Mouse (Mus musculus) midbrain, embryonic 13.5 days (tissue): ENCODE measurements around the gene St6galnac4. TPM values are rescaled to one million over a fixed set of nuclear protein-coding genes. Genes with fewer than 3 reads are reported as not detected.

Experiments used
- ATAC-seq: fragments of 200-750 bp; cut with Nextera tagmentation; 2 replicates; pipeline ENCODE4 v1.8.0; 2017; ENCODE audit warnings: mild to moderate bottlenecking, moderate TSS enrichment, moderate library complexity
- H3K27ac ChIP-seq: fragments of 300-500 bp; sonication (generic); 2 replicates; pipeline ENCODE4 v1.5.1; 2015; ENCODE audit warnings: inconsistent platforms, mild to moderate bottlenecking, moderate library complexity
- H3K27me3 ChIP-seq: fragments of 300-500 bp; sonication (generic); 2 replicates; pipeline ENCODE4 v1.6.1; 2015; ENCODE audit warnings: mild to moderate bottlenecking, inconsistent platforms
- H3K36me3 ChIP-seq: fragments of 300-500 bp; sonication (generic); 2 replicates; pipeline ENCODE4 v1.6.1; 2015; ENCODE audit warnings: mild to moderate bottlenecking, inconsistent platforms
- H3K4me1 ChIP-seq: fragments of 300-500 bp; sonication (generic); replicated peaks from 2 replicates; pipeline ENCODE4 v1.6.1; 2015; ENCODE audit warnings: inconsistent platforms
- H3K4me2 ChIP-seq: fragments of 300-500 bp; sonication (generic); replicated peaks from 2 replicates; pipeline ENCODE4 v1.6.1; 2015; ENCODE audit warnings: moderate library complexity, mild to moderate bottlenecking, inconsistent platforms
- H3K4me3 ChIP-seq: fragments of 300-500 bp; sonication (generic); replicated peaks from 2 replicates; pipeline ENCODE4 v1.5.1; 2015; ENCODE audit warnings: mild to moderate bottlenecking, inconsistent platforms
- H3K9ac ChIP-seq: fragments of 300-500 bp; sonication (generic); replicated peaks from 2 replicates; pipeline ENCODE4 v1.6.1; 2015; ENCODE audit warnings: mild to moderate bottlenecking, inconsistent platforms
- H3K9me3 ChIP-seq: fragments of 300-500 bp; sonication (generic); 2 replicates; pipeline ENCODE4 v1.6.1; 2016; ENCODE audit warnings: mild to moderate bottlenecking, inconsistent platforms
- WGBS: fragments of 180-500 bp; shearing (Covaris S2); methylation state at CpG from one replicate; pipeline ENCODE4 v1.1.7; 2015; 5-methylcytosine and 5-hydroxymethylcytosine counted together
- polyA plus RNA-seq: library from polyadenylated mRNA; unstranded; fragments of >200 nt; fragmentation: Nextera tagmentation; extraction: Ambion mirVana; gene quantifications from 2 replicates; pipeline ENCODE4 v1.2.1, GENCODE M21; 2015

St6galnac4 gene
- polyA plus RNA-seq, 1 experiment from 2014 or later: 16.3 TPM

- Histone ChIP-seq H3K27me3 (no peaks in the 10 kb centered on the region), H3K9me3 (no peaks in the 10 kb centered on the region), H3K36me3 (no peaks in the 10 kb centered on the region), H3K9ac (no peak within 1 kb of the TSS), H3K27ac (0 out of 2 replicates have a peak within 1 kb of the TSS, but pooled peaks have one; percentile 17), H3K4me2 (no peak within 1 kb of the TSS), H3K4me1 (no peaks in the 10 kb centered on the region), H3K4me3 (peak within 1 kb of the TSS; percentile 15)
- no peak for ATAC-seq
- 66% methylated on average over 31 of the region's 31 CpGs for WGBS
Observed at GRCm38 (mm10) chr2:32646379-32647056, 59.6 kb downstream of the St6galnac4 start, which contains the start of gene Eng. Eng (plus strand) TSS chr2:32646595.

GRCm38 (mm10) chr2:32647366-32647765 lies 60.5 kb downstream of the St6galnac4 start:
- H3K4me2 ChIP-seq: no peak overlapping the region
- WGBS: 92% methylated on average over 7 of the region's 7 CpGs
- no peak overlapping the region for H3K9ac ChIP-seq
- H3K9me3 ChIP-seq: no peaks in the 10 kb centered on the region
- ATAC-seq: no peak
- no peaks in the 10 kb centered on the region for H3K27me3 ChIP-seq
- no peaks in the 10 kb centered on the region for H3K36me3 ChIP-seq
- no peak overlapping the region for H3K27ac ChIP-seq
- no peaks in the 10 kb centered on the region for H3K4me1 ChIP-seq
- peak overlapping the region; percentile 15; the same call in 1 of the 2 replicates for H3K4me3 ChIP-seq

Other genes starting within 250 kb of the St6galnac4 start
- 54.4 and 56.7 TPM in 2 replicates for gene Ciz1, start 234.8 kb upstream of the St6galnac4 start, polyA plus RNA-seq
- gene Dnm1, start 233.8 kb upstream of the St6galnac4 start, polyA plus RNA-seq: 35.5 and 41.2 TPM in 2 replicates
- gene 1110008P14Rik, start 205.2 kb upstream of the St6galnac4 start, polyA plus RNA-seq: 74.7 and 77.5 TPM in 2 replicates
- gene Lcn2, start 198.8 kb upstream of the St6galnac4 start, polyA plus RNA-seq: 0.35 and 0.37 TPM in 2 replicates
- gene Ptges2, start 191.2 kb upstream of the St6galnac4 start, polyA plus RNA-seq: 35.5 and 37.6 TPM in 2 replicates
- 5.1 and 6.1 TPM in 2 replicates for gene Naif1, start 136.6 kb upstream of the St6galnac4 start, polyA plus RNA-seq
- gene Slc25a25, start 135.7 kb upstream of the St6galnac4 start, polyA plus RNA-seq: 45.4 and 50.1 TPM in 2 replicates
- gene Fam102a, start 51.8 kb upstream of the St6galnac4 start, polyA plus RNA-seq: 5.6 and 7.3 TPM in 2 replicates
- 133 and 147 TPM in 2 replicates for gene Dpm2, start 16.2 kb upstream of the St6galnac4 start, polyA plus RNA-seq
- gene Pip5kl1, start 12.3 kb upstream of the St6galnac4 start, polyA plus RNA-seq: 4.8 TPM in 2 replicates
- gene 9430097D07Rik, start 11.4 kb upstream of the St6galnac4 start, polyA plus RNA-seq: 0.34 and 0.55 TPM in 2 replicates
- 10.1 and 11.3 TPM in 2 replicates for gene St6galnac6, start 12.6 kb downstream of the St6galnac4 start, polyA plus RNA-seq
- 62.5 and 62.9 TPM in 2 replicates for gene Ak1, start 34.7 kb downstream of the St6galnac4 start, polyA plus RNA-seq
- 22.0 and 24.8 TPM in 2 replicates for gene Eng, start 59.5 kb downstream of the St6galnac4 start, polyA plus RNA-seq
- 16.5 and 16.6 TPM in 2 replicates for gene Fpgs, start 117.0 kb downstream of the St6galnac4 start, polyA plus RNA-seq
- 78.5 and 84.5 TPM in 2 replicates for gene Cdk9, start 126.0 kb downstream of the St6galnac4 start, polyA plus RNA-seq
- gene Sh2d3c, start 134.0 kb downstream of the St6galnac4 start, polyA plus RNA-seq: 37.8 and 40.7 TPM in 2 replicates
- gene 6330409D20Rik, start 153.9 kb downstream of the St6galnac4 start, polyA plus RNA-seq: 3.9 TPM in 2 replicates
- gene Tor2a, start 170.1 kb downstream of the St6galnac4 start, polyA plus RNA-seq: 48.0 and 52.6 TPM in 2 replicates
- 0.35 and 0.52 TPM in 2 replicates for gene Ttc16, start 188.5 kb downstream of the St6galnac4 start, polyA plus RNA-seq
- 4.1 and 4.2 TPM in 2 replicates for gene Ptrh1, start 188.7 kb downstream of the St6galnac4 start, polyA plus RNA-seq
- gene Cfap157, start 197.3 kb downstream of the St6galnac4 start, polyA plus RNA-seq: 0.46 and 2.0 TPM in 2 replicates